8 mouse cellular contexts compared by ENCODE assay signal in the genomic region with DNA sequence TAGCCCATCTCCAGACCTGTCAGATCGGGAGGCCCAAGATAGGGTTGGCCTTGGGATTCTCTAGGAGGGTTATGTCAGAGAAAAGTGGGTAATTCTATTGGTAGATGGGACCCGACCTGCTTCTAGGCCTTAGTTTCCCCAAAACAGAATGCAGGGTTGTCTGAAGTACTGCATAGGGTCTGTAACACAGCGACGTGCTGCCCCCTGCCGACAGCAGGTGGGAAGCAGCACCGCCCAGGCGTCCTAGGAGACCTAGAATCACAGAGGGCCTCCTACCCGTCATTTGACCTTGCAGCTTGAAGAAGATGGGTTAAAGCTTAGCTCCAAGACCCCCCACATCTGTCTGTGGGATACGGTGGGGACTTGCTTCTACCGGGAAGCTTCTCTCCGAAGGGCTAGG. TPM values are rescaled to one million over a fixed set of nuclear protein-coding genes. Genes with fewer than 3 reads are reported as not detected.
A peak's percentile ranks its signal among the peaks of the same experiment; 100 is the strongest.
DNase-seq lines count a peak whose midpoint lies in the region; ATAC-seq lines count a peak whose summit lies in the region.

No protein-coding gene starts in this region.

- H3K9ac ChIP-seq in forebrain, embryonic 11.5 days (ENCODE audit: low read length): no peak overlapping the region
- no peak overlapping the region for H3K9ac ChIP-seq in hindbrain, embryonic 13.5 days
- H3K9ac ChIP-seq in midbrain, embryonic 11.5 days (ENCODE audit: low read length): no peak overlapping the region

- intact Hi-C loops in heart, postnatal 25 days (cut with DNase I): loop anchor here (1.0 to 10.0 kb wide), 5 partner anchors 106 to 419 kb away; no protein-coding TSS in a partner anchor

- peak; percentile 62 for DNase-seq in heart, adult 8-10 months (ENCODE audit: low spot score)
- no peak for DNase-seq in heart, postnatal 25 days (ENCODE audit: low spot score)
- DNase-seq in forebrain, embryonic 11.5 days (ENCODE audit: low spot score): peak; percentile 91
- peak; percentile 59 to 66 for DNase-seq in left cerebral cortex, adult 18-20 months (ENCODE audit: low spot score in 2 of 2)
- DNase-seq in midbrain, embryonic 11.5 days (ENCODE audit: low spot score, missing footprints): peak; percentile 99
- DNase-seq in spleen, postnatal 10 days (ENCODE audit: low spot score in 2 of 2): peak; percentile 31 to 77

- H3K9me3 ChIP-seq in forebrain, embryonic 11.5 days (ENCODE audit: control insufficient read depth, low read length): no peaks in the 10 kb centered on the region
- H3K9me3 ChIP-seq in hindbrain, embryonic 13.5 days: no peaks in the 10 kb centered on the region
- H3K9me3 ChIP-seq in midbrain, embryonic 11.5 days (ENCODE audit: control insufficient read depth, low read length): no peaks in the 10 kb centered on the region

- peaks cover 14% of the 10 kb centered on the region; the same call in 1 of the 2 replicates for H3K4me1 ChIP-seq in forebrain, embryonic 11.5 days (replicated peaks; ENCODE audit: control insufficient read depth, insufficient read depth, low read length)
- H3K4me1 ChIP-seq in hindbrain, embryonic 13.5 days (replicated peaks): peaks cover 41% of the 10 kb centered on the region
- H3K4me1 ChIP-seq in midbrain, embryonic 11.5 days (ENCODE audit: control insufficient read depth, insufficient read depth, low read length): peaks cover 26% of the 10 kb centered on the region

- WGBS in forebrain, embryonic 11.5 days: 3% methylated on average over 11 of the region's 11 CpGs
- WGBS in hindbrain, embryonic 13.5 days: 4% methylated on average over 11 of the region's 11 CpGs
- 3% methylated on average over 11 of the region's 11 CpGs for WGBS in midbrain, embryonic 11.5 days

- H3K36me3 ChIP-seq in forebrain, embryonic 11.5 days (ENCODE audit: control insufficient read depth, insufficient read depth, low read length): no peaks in the 10 kb centered on the region
- H3K36me3 ChIP-seq in hindbrain, embryonic 13.5 days: no peaks in the 10 kb centered on the region
- H3K36me3 ChIP-seq in midbrain, embryonic 11.5 days (ENCODE audit: control insufficient read depth, insufficient read depth, low read length): no peaks in the 10 kb centered on the region

- peaks cover 33% of the 10 kb centered on the region for H3K27me3 ChIP-seq in forebrain, embryonic 11.5 days (ENCODE audit: control insufficient read depth, insufficient read depth, low read length)
- H3K27me3 ChIP-seq in hindbrain, embryonic 13.5 days: peaks cover 54% of the 10 kb centered on the region
- H3K27me3 ChIP-seq in midbrain, embryonic 11.5 days (ENCODE audit: control insufficient read depth, insufficient read depth, low read length): peaks cover 56% of the 10 kb centered on the region

- no peak overlapping the region for H3K4me3 ChIP-seq in forebrain, embryonic 11.5 days (ENCODE audit: low read depth, low read length)
- no peak overlapping the region for H3K4me3 ChIP-seq in hindbrain, embryonic 13.5 days
- H3K4me3 ChIP-seq in midbrain, embryonic 11.5 days (ENCODE audit: low read depth, low read length): no peak overlapping the region

- no peak overlapping the region for H3K27ac ChIP-seq in forebrain, embryonic 11.5 days (ENCODE audit: low read depth, low read length)
- no peak overlapping the region for H3K27ac ChIP-seq in hindbrain, embryonic 13.5 days
- no peak overlapping the region for H3K27ac ChIP-seq in midbrain, embryonic 11.5 days (ENCODE audit: low read depth, low read length)

- ATAC-seq in cerebellum, adult (ENCODE audit: insufficient number of reproducible peaks, low FRiP score, low TSS enrichment): 0 out of 2 replicates have a peak, but pooled peaks have one; percentile 15
- peak; percentile 56; the same call in 1 of the 2 replicates for ATAC-seq in forebrain, embryonic 11.5 days (replicated peaks; ENCODE audit: low FRiP score)
- ATAC-seq in hindbrain, embryonic 13.5 days (ENCODE audit: low FRiP score): peak; percentile 79
- peak; percentile 70 for ATAC-seq in midbrain, embryonic 11.5 days (ENCODE audit: low FRiP score)

- no peak overlapping the region for H3K4me2 ChIP-seq in forebrain, embryonic 11.5 days (ENCODE audit: low read depth, low read length, severe bottlenecking)
- H3K4me2 ChIP-seq in hindbrain, embryonic 13.5 days: no peak overlapping the region
- H3K4me2 ChIP-seq in midbrain, embryonic 11.5 days: no peak overlapping the region

RNA-seq across cellular contexts. Expression of gene Wnt7b, which starts 1.2 kb away (rescaled TPM):
- under 1 TPM in 3 of 4 experiments, not detected in 1; 0.06 to 0.19 (median 0.14) TPM for total RNA-seq in heart, adult 8-10 months (2022)
- total RNA-seq in heart, postnatal 25 days (2021): under 1 TPM; 0.13 to 0.17 TPM
- polyA plus RNA-seq in forebrain, embryonic 11.5 days (2014; fragmentation: Nextera tagmentation; extraction: Ambion mirVana): 146 and 153 TPM in 2 replicates
- polyA plus RNA-seq in hindbrain, embryonic 13.5 days (2015; fragmentation: Nextera tagmentation; extraction: Ambion mirVana): 40.1 and 47.2 TPM in 2 replicates
- total RNA-seq in left cerebral cortex, adult 18-20 months (2021): 10 to 100 TPM; 32.9 to 37.5 TPM
- 38.5 and 44.3 TPM in 2 replicates for polyA plus RNA-seq in midbrain, embryonic 11.5 days (2014; fragmentation: Nextera tagmentation; extraction: Ambion mirVana)

Comparison
In these comparisons a context has a peak if more than half of its experiments do, and no peak if none do; other contexts are left out.
1. ATAC-seq: peak in every context shown above with its lines; median percentile 79 in hindbrain, embryonic 13.5 days; 70 in midbrain, embryonic 11.5 days; 56 in forebrain, embryonic 11.5 days; 15 in cerebellum, adult.
2. RNA of gene Wnt7b, which starts 1.2 kb away (total RNA-seq): 32.9 to 37.5 TPM in left cerebral cortex, adult 18-20 months; 0.13 to 0.17 TPM in heart, postnatal 25 days and 0.06 to 0.19 TPM in heart, adult 8-10 months; every median in the first group is over 10 times any median in the second.